Mouse (Mus musculus) liver, adult 2 months (tissue): Measurements from ENCODE around the gene Gm867. TPM values are rescaled to one million over a fixed set of nuclear protein-coding genes. Genes with fewer than 3 reads are reported as not detected.

Experiments
- DNase-seq: peaks from one replicate; pipeline ENCODE4 v3.0.0-alpha.2; 2011; ENCODE audit warnings: low read depth, low spot score; ENCODE audit errors: extremely low read depth
- H3K27ac ChIP-seq: fragments of 200-500 bp; replicated peaks from 2 replicates; pipeline ENCODE4 v1.5.1; 2012; ENCODE audit warnings: low read depth, mild to moderate bottlenecking, control low read depth, inconsistent platforms, low read length; ENCODE audit not compliant: insufficient read depth
- H3K27me3 ChIP-seq: fragments of 200-500 bp; 2 replicates; pipeline ENCODE4 v1.6.1; 2012; ENCODE audit warnings: mild to moderate bottlenecking, moderate library complexity, low read length, inconsistent platforms; ENCODE audit not compliant: control insufficient read depth, insufficient read depth
- H3K36me3 ChIP-seq: fragments of 200-500 bp; 2 replicates; pipeline ENCODE4 v1.6.1; 2012; ENCODE audit warnings: low read length, inconsistent platforms; ENCODE audit not compliant: control insufficient read depth, insufficient read depth
- H3K4me1 ChIP-seq: fragments of 200-500 bp; 2 replicates; pipeline ENCODE4 v1.6.1; 2011; ENCODE audit warnings: low read length; ENCODE audit not compliant: control insufficient read depth, insufficient read depth
- H3K4me3 ChIP-seq: fragments of 200-500 bp; 2 replicates; pipeline ENCODE4 v1.5.1; 2011; ENCODE audit warnings: low read depth, mild to moderate bottlenecking, control low read depth, low read length, moderate library complexity; ENCODE audit not compliant: insufficient read depth
- H3K79me2 ChIP-seq: fragments of 200-500 bp; 2 replicates; pipeline ENCODE4 v1.6.1; 2012; ENCODE audit warnings: inconsistent platforms, mild to moderate bottlenecking, low read length, moderate library complexity; ENCODE audit not compliant: control insufficient read depth, insufficient read depth
- H3K9ac ChIP-seq: fragments of 200-500 bp; 2 replicates; pipeline ENCODE4 v1.6.1; 2012; ENCODE audit warnings: low read depth, mild to moderate bottlenecking, control low read depth, inconsistent platforms, low read length
- CTCF ChIP-seq: fragments of 200-500 bp; IDR thresholded peaks from 2 replicates; pipeline ENCODE4 v1.5.1; 2011; ENCODE audit warnings: low read depth, low read length, control low read depth
- POLR2A ChIP-seq: fragments of 200-500 bp; IDR thresholded peaks from 2 replicates; pipeline ENCODE4 v1.6.1; 2011; ENCODE audit warnings: low read length, control low read depth; ENCODE audit not compliant: insufficient read depth; ENCODE audit errors: extremely low read depth
- WGBS: fragments of 180-500 bp; shearing (Covaris S2); methylation state at CpG from one replicate; pipeline ENCODE4 v1.1.7; 2018; 5-methylcytosine and 5-hydroxymethylcytosine counted together
- polyA plus RNA-seq: library from polyadenylated mRNA; depleted of rRNA; stranded (reverse); fragments of >200 nt; gene quantifications from 2 replicates; pipeline ENCODE4 v1.2.3, GENCODE M21; 2012
- total RNA-seq: library from RNA; depleted of rRNA; stranded (reverse); fragments of >200 nt; gene quantifications from 2 replicates; pipeline ENCODE4 v1.2.3, GENCODE M21; 2014

The Gm867 gene
- total and polyA plus RNA-seq, 2 experiments = 0.09 to 0.11 TPM

DNA sequence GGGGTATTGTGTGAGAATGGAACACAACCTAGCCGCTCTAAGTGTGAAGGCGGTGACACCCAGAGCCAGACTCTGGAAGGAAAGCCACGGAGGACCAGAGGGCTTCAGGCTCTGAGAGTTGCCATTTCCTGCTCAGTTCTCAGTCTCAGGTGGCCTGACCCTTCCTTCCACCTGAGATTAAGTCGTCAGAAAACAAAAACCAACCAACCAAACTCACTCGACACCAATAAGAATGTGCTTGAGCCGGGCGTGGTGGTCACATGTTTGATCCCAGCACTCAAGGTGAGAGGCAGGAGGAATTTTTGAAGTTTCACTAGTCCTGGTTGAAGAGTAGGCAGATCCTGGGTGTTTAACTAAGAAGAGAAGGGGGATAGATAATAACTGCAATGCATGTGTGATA is 5.4 kb upstream of the Gm867 start:
- WGBS = 92% methylated on average over 7 of the region's 7 CpGs
- no peak for TF ChIP-seq CTCF
- TF ChIP-seq POLR2A = no peak
- Histone ChIP-seq H3K27ac (no peak overlapping the region), H3K36me3 (no peaks in the 10 kb centered on the region), H3K4me1 (peaks cover 11% of the 10 kb centered on the region), H3K4me3 (no peak overlapping the region), H3K79me2 (no peaks in the 10 kb centered on the region), H3K27me3 (no peaks in the 10 kb centered on the region), H3K9ac (no peak overlapping the region)
- DNase-seq = no peak

DNA sequence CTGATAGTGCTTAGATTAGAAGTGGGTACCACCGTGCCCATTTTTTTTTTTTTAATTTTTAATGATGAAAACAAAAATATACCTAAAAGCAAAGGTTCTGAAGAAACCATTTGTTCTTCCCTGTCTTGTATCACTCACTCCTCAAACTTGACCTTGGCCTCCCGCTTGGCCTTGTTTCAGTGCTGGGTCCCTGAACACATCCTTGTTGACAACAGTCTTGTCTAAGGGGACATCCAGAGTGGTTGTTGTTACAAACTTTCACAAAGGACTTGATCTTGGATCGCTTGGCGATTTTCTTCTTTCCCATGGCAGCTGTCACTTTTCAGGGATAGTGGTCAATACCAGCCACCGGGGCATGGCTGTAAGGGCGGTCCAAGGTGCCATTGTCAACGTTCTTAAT is 4.7 kb upstream of the Gm867 start:
- H3K36me3 ChIP-seq = no peaks in the 10 kb centered on the region
- no peak overlapping the region for H3K27ac ChIP-seq
- no peak overlapping the region for H3K4me3 ChIP-seq
- no peak for DNase-seq
- no peak overlapping the region for H3K9ac ChIP-seq
- H3K4me1 ChIP-seq = peaks cover 11% of the 10 kb centered on the region
- no peaks in the 10 kb centered on the region for H3K79me2 ChIP-seq
- no peak for TF ChIP-seq POLR2A
- no peak for TF ChIP-seq CTCF
- 96% methylated on average over 7 of the region's 7 CpGs for WGBS
- H3K27me3 ChIP-seq = no peaks in the 10 kb centered on the region

DNA sequence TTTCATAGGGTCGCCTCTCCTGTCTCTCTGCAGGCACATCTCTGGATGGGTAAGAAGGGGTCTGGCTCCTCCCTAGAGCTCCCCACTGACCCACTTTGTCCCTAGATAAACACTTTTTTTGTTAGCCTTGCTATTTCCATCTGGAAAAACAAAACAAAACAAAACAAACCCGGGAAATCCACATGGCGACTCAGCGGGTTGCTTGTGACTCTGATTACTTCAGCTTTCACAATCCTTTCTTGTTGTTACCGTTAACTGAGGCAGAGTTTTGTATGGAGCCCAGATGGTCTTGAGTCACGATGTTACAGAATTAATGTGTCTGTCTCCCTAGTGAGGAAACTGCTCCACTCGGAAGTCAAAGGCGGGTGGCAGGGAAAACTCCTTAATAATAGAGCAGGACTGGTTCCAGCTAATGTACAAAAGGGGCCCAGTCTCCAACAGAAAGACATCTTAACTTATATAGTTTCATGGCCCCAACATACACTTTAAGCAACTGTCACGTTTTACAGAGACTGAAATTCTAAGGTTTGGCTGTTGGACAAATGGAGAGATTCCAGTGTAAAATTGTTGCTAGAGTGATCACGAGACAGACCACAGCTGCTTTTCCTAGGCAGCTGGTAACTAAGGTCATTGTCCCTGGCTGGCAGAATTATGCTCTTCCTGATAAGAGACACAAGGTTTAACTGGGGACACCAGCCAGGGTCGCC is 3.7 kb upstream of the Gm867 start:
- peak; percentile 87 for DNase-seq
- H3K27me3 ChIP-seq = no peaks in the 10 kb centered on the region
- H3K27ac ChIP-seq = no peak overlapping the region
- WGBS = 19% methylated on average over 11 of the region's 11 CpGs
- H3K4me3 ChIP-seq = no peak overlapping the region
- TF ChIP-seq CTCF (no peak), POLR2A (no peak)
- H3K36me3 ChIP-seq = no peaks in the 10 kb centered on the region
- peaks cover 11% of the 10 kb centered on the region for H3K4me1 ChIP-seq
- no peaks in the 10 kb centered on the region for H3K79me2 ChIP-seq
- H3K9ac ChIP-seq = no peak overlapping the region

DNA sequence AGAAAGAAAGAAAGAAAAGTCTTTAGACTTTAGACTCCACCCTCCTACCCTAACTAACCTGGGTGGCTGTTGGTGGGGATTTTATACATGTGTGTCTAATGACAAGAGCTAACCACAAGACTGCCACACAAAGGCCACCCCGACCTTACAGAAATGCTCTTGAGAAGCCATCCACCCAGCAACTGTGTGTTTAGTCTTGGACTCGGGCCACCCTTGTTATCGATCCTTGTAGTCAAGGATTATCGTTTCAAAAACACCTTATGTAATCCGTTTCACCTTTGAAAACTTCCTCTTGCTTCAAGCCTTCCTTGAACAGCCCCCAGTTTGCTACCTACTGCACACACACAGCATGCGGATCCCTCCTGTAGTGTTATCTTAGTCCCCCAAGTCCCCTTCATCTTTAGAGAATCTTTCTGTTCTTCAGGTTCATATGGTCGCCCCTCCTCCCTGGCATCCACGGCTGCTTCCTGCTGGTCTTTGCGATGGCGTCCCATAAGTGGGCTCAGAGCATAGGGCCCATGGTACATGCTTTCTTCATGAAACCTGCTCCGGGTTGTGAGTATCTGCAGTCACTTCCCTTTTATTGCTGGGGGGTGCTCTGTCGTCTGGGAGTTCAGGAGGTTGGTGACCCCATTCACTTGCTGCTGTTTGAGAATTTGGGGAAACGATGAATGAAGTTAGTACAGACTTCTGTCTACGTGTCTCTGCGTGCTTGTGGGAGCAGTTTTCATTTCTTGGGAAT is 2.4 kb upstream of the Gm867 start, which contains the start of gene Vpreb3:
Vpreb3 (plus strand) TSS at position 322 of the 742 bp plus-strand sequence.
- Histone ChIP-seq H3K27me3 (no peaks in the 10 kb centered on the region), H3K4me3 (no peak within 1 kb of the TSS), H3K27ac (no peak within 1 kb of the TSS), H3K9ac (no peak within 1 kb of the TSS), H3K79me2 (no peaks in the 10 kb centered on the region), H3K36me3 (peaks cover 2% of the 10 kb centered on the region), H3K4me1 (peaks cover 15% of the 10 kb centered on the region)
- DNase-seq = peak; percentile 72
- no peak for TF ChIP-seq POLR2A
- no peak for TF ChIP-seq CTCF
- 50% methylated on average over 15 of the region's 15 CpGs for whole genome bisulfite sequencing

DNA sequence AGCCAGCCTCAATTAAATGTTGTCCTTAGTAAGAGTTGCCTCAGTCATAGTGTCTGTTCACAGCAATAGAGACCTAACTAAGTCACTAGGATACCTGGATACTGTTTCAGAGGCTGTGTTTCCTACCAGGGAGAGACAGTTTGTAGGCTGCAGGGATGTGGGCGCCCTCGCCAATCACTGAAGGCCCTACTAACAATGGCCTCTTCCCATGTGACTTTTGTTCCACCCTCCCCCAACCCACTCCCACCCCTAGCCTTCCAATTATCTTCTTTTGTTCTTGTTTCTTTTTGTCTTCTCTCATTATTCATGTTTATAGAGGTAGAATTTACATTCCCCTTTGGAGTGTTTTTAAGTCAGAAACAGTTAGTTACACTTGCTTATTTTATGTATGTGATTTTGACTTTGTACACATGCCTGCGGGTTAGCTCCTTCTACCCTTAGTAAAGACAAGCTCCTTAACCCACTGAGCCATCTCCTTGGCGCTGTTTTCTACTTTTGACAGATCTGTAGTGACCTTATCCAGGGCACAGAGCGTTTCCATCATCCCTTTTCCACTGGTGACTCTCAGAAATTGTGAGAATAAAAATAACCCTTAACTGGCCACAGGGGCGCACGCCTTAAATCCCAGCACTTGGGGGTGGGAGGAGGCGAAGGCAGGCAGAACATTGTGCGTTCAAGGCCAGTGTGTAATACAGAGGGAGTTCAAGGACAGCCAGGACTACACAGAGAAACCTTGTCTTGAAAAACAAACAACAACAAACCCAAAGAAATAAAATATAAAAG is 761 bp upstream of the Gm867 start:
- Histone ChIP-seq H3K27ac (no peak overlapping the region), H3K79me2 (peaks cover 5% of the 10 kb centered on the region; the same call in 1 of the 2 replicates), H3K9ac (no peak overlapping the region), H3K4me1 (peaks cover 15% of the 10 kb centered on the region), H3K36me3 (peaks cover 2% of the 10 kb centered on the region), H3K4me3 (no peak overlapping the region), H3K27me3 (no peaks in the 10 kb centered on the region)
- WGBS = 83% methylated on average over 9 of the region's 9 CpGs
- DNase-seq = no peak
- TF ChIP-seq CTCF (no peak), POLR2A (no peak)
